23 mouse cellular contexts compared by ENCODE assay signal in genomic region chr9:41508746-41509145, GRCm38 (mm10).
"Had no signal": no experiment of that assay in that cellular context is flagged by ENCODE, and none has a peak within 500 bp of the region (broad histone marks: within the 10 kb centered on the region; RNA-seq: fewer than 3 reads in every experiment).

No protein-coding gene starts in this region.

- H3K27me3 ChIP-seq: heart, embryonic 13.5 days; heart, embryonic 15.5 days; hindbrain, embryonic 12.5 days; intestine, embryonic 15.5 days; limb, embryonic 13.5 days; limb, embryonic 15.5 days; liver, embryonic 12.5 days had no signal

- H3K9me3 ChIP-seq: heart, embryonic 15.5 days; hindbrain, embryonic 10.5 days; hindbrain, embryonic 12.5 days; intestine, embryonic 15.5 days; limb, embryonic 13.5 days; limb, embryonic 15.5 days; liver, embryonic 12.5 days had no signal

- H3K4me2 ChIP-seq: heart, embryonic 11.5 days; heart, embryonic 13.5 days; heart, embryonic 15.5 days; hindbrain, embryonic 12.5 days; hindbrain, embryonic 14.5 days; intestine, embryonic 15.5 days; limb, embryonic 13.5 days; limb, embryonic 15.5 days; liver, embryonic 12.5 days had no signal

- H3K4me1 ChIP-seq: hindbrain, embryonic 10.5 days; hindbrain, embryonic 12.5 days; intestine, embryonic 15.5 days; limb, embryonic 13.5 days; limb, embryonic 15.5 days; liver, embryonic 12.5 days had no signal

- DNase-seq: gastrocnemius, adult 2 months; gastrocnemius, postnatal 10 days; gastrocnemius, postnatal 25 days; heart, adult 2 months; heart, postnatal 4 days; kidney, adult 18-20 months; kidney, adult 8-10 months; kidney, postnatal 10 days; kidney, postnatal 25 days; kidney, postnatal 4 days; left cerebral cortex, postnatal 4 days had no signal

- H3K4me3 ChIP-seq: gastrocnemius, adult 2 months; heart, adult 2 months; heart, embryonic 13.5 days; heart, embryonic 15.5 days; hindbrain, embryonic 10.5 days; hindbrain, embryonic 12.5 days; intestine, embryonic 15.5 days; layer of hippocampus, adult 2 months; limb, embryonic 13.5 days; limb, embryonic 15.5 days; liver, embryonic 12.5 days had no signal

- H3K27ac ChIP-seq: gastrocnemius, adult 2 months; heart, adult 2 months; heart, embryonic 13.5 days; heart, embryonic 15.5 days; hindbrain, embryonic 10.5 days; hindbrain, embryonic 12.5 days; hindbrain, embryonic 14.5 days; intestine, embryonic 15.5 days; layer of hippocampus, adult 2 months; limb, embryonic 13.5 days; limb, embryonic 15.5 days; liver, embryonic 12.5 days; liver, embryonic 14.5 days had no signal

- H3K36me3 ChIP-seq: heart, embryonic 15.5 days; intestine, embryonic 15.5 days; liver, embryonic 12.5 days had no signal
